Mouse (Mus musculus) heart, adult 8-10 months (tissue): ENCODE data around the gene Rpl39. TPM values are rescaled to one million over a fixed set of nuclear protein-coding genes. Genes with fewer than 3 reads are reported as not detected.

ENCODE experiments used
- DNase-seq: peaks from one replicate; pipeline ENCODE4 v3.0.0; 2022; ENCODE audit warnings: low spot score
- total RNA-seq, 4 experiments: library from RNA; stranded (reverse); gene quantifications; 2 replicates each; pipeline ENCODE4 v1.2.4; 2022

Gene Rpl39
- total RNA-seq, 4 experiments from 2014 or later = 254 to 346 (median 312) TPM

GRCm38 (mm10) chrX:37067299-37067698, 17.9 kb downstream of the Rpl39 start:
- no peak for DNase-seq

GRCm38 (mm10) chrX:37063902-37064301, 21.3 kb downstream of the Rpl39 start:
- no peak for DNase-seq

- DNase-seq = no peak
Observed at GRCm38 (mm10) chrX:37048890-37049823, 36.0 kb downstream of the Rpl39 start.

- no peak for DNase-seq
Observed at GRCm38 (mm10) chrX:37048066-37048889, 36.9 kb downstream of the Rpl39 start, which contains the start of gene Sowahd. Sowahd (plus strand) TSS chrX:37048845.

- peak; percentile 8 for DNase-seq
Observed at GRCm38 (mm10) chrX:37042726-37043125, 42.5 kb downstream of the Rpl39 start.

Other genes with a start within 250 kb of the Rpl39 start
- gene Ube2a, start 211.5 kb downstream of the Rpl39 start, total RNA-seq = 10 to 100 TPM; 61.7 to 72.1 (median 66.5) TPM
- 10 to 100 TPM; 14.4 to 16.6 (median 15.4) TPM for gene C330007P06Rik, start 211.3 kb downstream of the Rpl39 start, total RNA-seq
- 1 to 10 TPM; 3.2 to 4.2 (median 3.5) TPM for gene Nkrf, start 182.5 kb downstream of the Rpl39 start, total RNA-seq
- 1 to 10 TPM; 2.4 to 6.1 (median 3.7) TPM for gene Sept6, start 93.6 kb downstream of the Rpl39 start, total RNA-seq
- gene Sowahd, start 36.6 kb downstream of the Rpl39 start, total RNA-seq = not detected
- 10 to 100 TPM in 1 of 4 experiments, 1 to 10 TPM in 3; 6.6 to 10.5 (median 7.5) TPM for gene Upf3b, start 24.9 kb upstream of the Rpl39 start, total RNA-seq
- 10 to 100 TPM; 10.2 to 11.2 (median 10.6) TPM for gene Nkap, start 41.4 kb upstream of the Rpl39 start, total RNA-seq
- not detected for gene Akap14, start 83.4 kb upstream of the Rpl39 start, total RNA-seq
- 1,000 to 10,000 TPM in 1 of 4 experiments, 100 to 1,000 TPM in 3; 768 to 1,020 (median 863) TPM for gene Ndufa1, start 105.8 kb upstream of the Rpl39 start, total RNA-seq
- 1 to 10 TPM; 1.4 to 2.1 (median 1.8) TPM for gene Rnf113a1, start 105.8 kb upstream of the Rpl39 start, total RNA-seq
- not detected for gene Gm9, start 125.6 kb upstream of the Rpl39 start, total RNA-seq
- not detected for gene Rhox1, start 136.9 kb upstream of the Rpl39 start, total RNA-seq
- not detected for gene Rhox2a, start 159.6 kb upstream of the Rpl39 start, total RNA-seq
- not detected for gene Rhox3a, start 164.5 kb upstream of the Rpl39 start, total RNA-seq
- not detected for gene Rhox4a, start 179.9 kb upstream of the Rpl39 start, total RNA-seq